ENCODE assay signal across 24 mouse cellular contexts in the genomic region with DNA sequence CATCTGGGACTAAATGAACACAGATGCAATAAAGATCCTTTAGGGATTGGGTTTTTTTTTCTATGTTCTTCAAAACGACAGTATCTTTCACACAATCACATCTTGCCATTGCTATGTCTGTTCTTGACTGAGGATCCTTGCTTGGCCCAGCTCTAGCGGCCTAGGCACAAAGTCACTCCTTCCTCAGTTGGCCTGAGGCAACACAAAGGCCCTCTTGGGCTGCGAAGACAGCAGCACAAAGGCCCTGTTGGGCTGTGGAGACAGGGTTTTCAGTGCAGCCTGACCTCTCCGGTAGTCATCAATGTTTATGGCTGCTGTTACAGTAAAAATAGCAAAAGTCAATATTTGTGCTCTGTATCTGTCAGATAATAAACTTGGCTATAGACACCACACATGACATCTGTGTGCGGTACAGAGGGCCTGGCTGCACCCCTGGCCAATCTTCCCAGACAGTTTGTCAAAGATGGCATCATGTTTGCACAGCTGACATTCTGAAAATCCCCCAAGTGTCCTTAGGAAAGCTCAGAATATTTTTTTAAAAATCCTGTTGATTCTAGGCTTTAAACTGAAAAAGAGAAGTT.
"Had no signal": no experiment of that assay in that cellular context is flagged by ENCODE, and none has a peak within 500 bp of the region (broad histone marks: within the 10 kb centered on the region; RNA-seq: fewer than 3 reads in every experiment).

No protein-coding gene starts in this region.

- H3K36me3 ChIP-seq: forebrain, embryonic 15.5 days; heart, embryonic 10.5 days; heart, embryonic 12.5 days; hindbrain, embryonic 10.5 days; hindbrain, embryonic 12.5 days; limb, embryonic 13.5 days; limb, embryonic 15.5 days; liver, embryonic 12.5 days had no signal

- H3K9me3 ChIP-seq: forebrain, embryonic 15.5 days; heart, embryonic 10.5 days; heart, embryonic 12.5 days; hindbrain, embryonic 10.5 days; hindbrain, embryonic 12.5 days; limb, embryonic 13.5 days; limb, embryonic 15.5 days; liver, embryonic 12.5 days had no signal

- H3K4me2 ChIP-seq: forebrain, embryonic 15.5 days; heart, embryonic 12.5 days; hindbrain, embryonic 12.5 days; hindbrain, embryonic 14.5 days; limb, embryonic 13.5 days; limb, embryonic 15.5 days; liver, embryonic 12.5 days had no signal

- DNase-seq: forebrain, postnatal 0 days; gastrocnemius, postnatal 14 days; gastrocnemius, postnatal 36 days; heart, adult 11 months; heart, postnatal 10 days; heart, postnatal 4 days; kidney, adult 18-20 months; kidney, adult 8-10 months; kidney, postnatal 10 days; kidney, postnatal 36 days; left cerebral cortex, postnatal 4 days had no signal

- H3K27me3 ChIP-seq: forebrain, embryonic 15.5 days; hindbrain, embryonic 12.5 days; limb, embryonic 15.5 days; liver, embryonic 12.5 days had no signal

- H3K27ac ChIP-seq: forebrain, embryonic 15.5 days; heart, embryonic 10.5 days; hindbrain, embryonic 10.5 days; hindbrain, embryonic 12.5 days; hindbrain, embryonic 14.5 days; layer of hippocampus, adult 2 months; left cerebral cortex, adult 2 months; limb, embryonic 13.5 days; limb, embryonic 15.5 days; liver, embryonic 12.5 days had no signal

- ATAC-seq: forebrain, embryonic 15.5 days; forebrain, postnatal 0 days; hindbrain, embryonic 16.5 days; inflammation-experienced regulatory T-cells, adult 6 months; liver, embryonic 12.5 days had no signal

- H3K4me1 ChIP-seq: forebrain, embryonic 15.5 days; heart, embryonic 10.5 days; heart, embryonic 12.5 days; hindbrain, embryonic 10.5 days; limb, embryonic 15.5 days; liver, embryonic 12.5 days had no signal

- H3K4me3 ChIP-seq: forebrain, embryonic 15.5 days; heart, embryonic 10.5 days; heart, embryonic 12.5 days; hindbrain, embryonic 10.5 days; hindbrain, embryonic 12.5 days; layer of hippocampus, adult 2 months; left cerebral cortex, adult 2 months; limb, embryonic 13.5 days; limb, embryonic 15.5 days; liver, embryonic 12.5 days had no signal

- H3K9ac ChIP-seq: forebrain, embryonic 15.5 days; forebrain, postnatal 0 days; heart, embryonic 12.5 days; hindbrain, embryonic 12.5 days; hindbrain, embryonic 14.5 days; limb, embryonic 13.5 days; limb, embryonic 15.5 days; liver, embryonic 12.5 days had no signal
